Mouse (Mus musculus) cerebellum, adult 2 months (tissue): ENCODE measurements at regions not wholly inside any gene's neighbourhood (a gene's known extent, or its start where the extent isn't known, plus 50 kb on each side); places are given as distances from the start of the nearest gene placed in this dataset.

Experiments
- CTCF ChIP-seq: fragments of 200-500 bp; IDR thresholded peaks from 2 replicates; pipeline ENCODE4 v1.5.1; 2011; ENCODE audit warnings: low read depth, mild to moderate bottlenecking, control low read depth, low read length, moderate library complexity, borderline replicate concordance; ENCODE audit not compliant: insufficient read depth
- POLR2A ChIP-seq: fragments of 200-500 bp; IDR thresholded peaks from 2 replicates; pipeline ENCODE4 v1.6.1; 2011; ENCODE audit warnings: low read length, control low read depth, borderline replicate concordance; ENCODE audit not compliant: insufficient read depth

- TF ChIP-seq POLR2A (no peak), CTCF (no peak)
These were observed 140.6 kb downstream of the Atxn7l3b start for GRCm38 (mm10) chr10:112788236-112788635.
